Mouse (Mus musculus) liver, adult 2 months (tissue): ENCODE measurements at regions not wholly inside any gene's neighbourhood (a gene's known extent, or its start where the extent isn't known, plus 50 kb on each side); places are given as distances from the start of the nearest gene placed in this dataset.

ENCODE experiments used
- CTCF ChIP-seq: fragments of 200-500 bp; IDR thresholded peaks from 2 replicates; pipeline ENCODE4 v1.5.1; 2011; ENCODE audit warnings: low read depth, low read length, control low read depth
- POLR2A ChIP-seq: fragments of 200-500 bp; IDR thresholded peaks from 2 replicates; pipeline ENCODE4 v1.6.1; 2011; ENCODE audit warnings: low read length, control low read depth; ENCODE audit not compliant: insufficient read depth; ENCODE audit errors: extremely low read depth

DNA sequence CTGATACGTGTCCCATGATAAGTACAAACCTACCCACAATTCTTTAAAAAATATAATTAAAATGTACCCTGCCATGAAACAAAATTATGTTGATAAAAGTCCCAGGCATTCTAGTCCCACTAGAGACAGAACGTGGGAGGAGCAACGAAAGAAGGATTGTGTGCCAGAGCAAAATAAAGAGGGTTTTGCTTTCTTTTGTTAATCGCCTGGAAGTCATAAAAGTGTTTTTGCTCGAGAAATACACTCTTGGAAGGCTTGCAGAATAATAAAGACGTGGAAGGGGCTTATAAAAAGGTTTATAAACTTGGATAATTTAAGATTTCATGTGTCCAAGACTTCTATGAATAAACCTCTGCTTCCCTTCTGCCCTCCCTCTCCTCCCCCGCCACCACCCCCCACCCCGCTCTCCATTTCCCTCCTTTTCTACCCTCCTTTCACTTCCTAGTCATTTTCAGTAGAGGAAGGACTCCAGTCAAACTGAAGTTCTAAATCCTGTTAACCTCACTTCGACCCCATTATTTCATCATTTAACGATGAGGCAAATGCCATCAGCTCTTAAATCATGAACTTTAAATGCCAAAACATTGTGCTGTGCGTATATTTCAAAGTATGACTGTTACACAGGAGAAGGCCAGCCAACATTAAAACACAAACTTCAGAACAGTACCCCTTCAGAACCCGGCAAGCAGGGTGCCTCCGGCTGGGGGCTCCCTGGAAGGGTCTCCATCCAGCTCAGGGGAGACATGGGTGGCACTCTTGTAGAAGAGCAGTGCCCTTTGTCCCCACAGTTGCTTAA lies 54.8 kb upstream of the Cep85l start:
- TF ChIP-seq CTCF: no peak
- TF ChIP-seq POLR2A: no peak
